In genomic region chr9:31606936-31607335, GRCm38 (mm10) we compare ENCODE assay signal across 22 mouse cellular contexts.
DNase-seq lines count a peak whose midpoint lies in the region; ATAC-seq and TF ChIP-seq lines count a peak whose summit lies in the region.
"Had no signal": no experiment of that assay in that cellular context is flagged by ENCODE, and none has a peak within 500 bp of the region (broad histone marks: within the 10 kb centered on the region; RNA-seq: fewer than 3 reads in every experiment).

No protein-coding gene starts in this region.

- no peak for TF ChIP-seq EP300 in stomach, postnatal 0 days (optimal IDR thresholded peaks at IDR 0.05)

- H3K4me1 ChIP-seq in heart, embryonic 10.5 days, result peaks cover 17% of the 10 kb centered on the region
- H3K4me1 ChIP-seq in heart, embryonic 12.5 days (replicated peaks), result peaks cover 17% of the 10 kb centered on the region
- H3K4me1 ChIP-seq in stomach, postnatal 0 days (replicated peaks; ENCODE audit: control insufficient read depth, insufficient read depth), result no peaks in the 10 kb centered on the region; the same call in 1 of the 2 replicates
- H3K4me1 ChIP-seq: embryonic facial prominence, embryonic 15.5 days; forebrain, embryonic 10.5 days; forebrain, embryonic 12.5 days had no signal

- peak; percentile 69 for DNase-seq in heart, embryonic 10.5 days (ENCODE audit: low spot score)
- DNase-seq in testis, postnatal 10 days (ENCODE audit: low spot score), result peak; percentile 26
- no peak for DNase-seq in testis, postnatal 14 days (ENCODE audit: low spot score)
- DNase-seq in stomach, postnatal 0 days (ENCODE audit: low spot score), result peak; percentile 9
- DNase-seq in layer of hippocampus, adult 18-20 months (ENCODE audit: low spot score in 2 of 2), result no peak
- DNase-seq: adrenal gland, adult 2 months; adrenal gland, postnatal 10 days; adrenal gland, postnatal 25 days; cerebellum, adult 11 months; cerebellum, adult 18-20 months; cerebellum, adult 8-10 months; cerebellum, adult 9-11 months; cerebellum, postnatal 14 days; cerebellum, postnatal 36 days; embryo, embryonic 11 days had no signal

- H3K4me3 ChIP-seq in heart, embryonic 10.5 days, result no peak overlapping the region
- H3K4me3 ChIP-seq in heart, embryonic 12.5 days, result no peak overlapping the region
- H3K4me3 ChIP-seq in stomach, postnatal 0 days (ENCODE audit: low read depth, low read length), result no peak overlapping the region
- H3K4me3 ChIP-seq: embryonic facial prominence, embryonic 13.5 days; embryonic facial prominence, embryonic 15.5 days; erythroblast, embryonic 14.5 days; forebrain, embryonic 10.5 days; forebrain, embryonic 12.5 days had no signal

- no peaks in the 10 kb centered on the region for H3K36me3 ChIP-seq in heart, embryonic 10.5 days
- no peaks in the 10 kb centered on the region for H3K36me3 ChIP-seq in heart, embryonic 12.5 days
- H3K36me3 ChIP-seq in stomach, postnatal 0 days (ENCODE audit: control insufficient read depth, insufficient read depth, low read length), result no peaks in the 10 kb centered on the region
- H3K36me3 ChIP-seq: embryonic facial prominence, embryonic 13.5 days; embryonic facial prominence, embryonic 15.5 days; forebrain, embryonic 10.5 days; forebrain, embryonic 12.5 days had no signal

- H3K27ac ChIP-seq in heart, embryonic 10.5 days, result no peak overlapping the region
- H3K27ac ChIP-seq in heart, embryonic 12.5 days (ENCODE audit: poor library complexity, severe bottlenecking), result no peak overlapping the region
- no peak overlapping the region for H3K27ac ChIP-seq in stomach, postnatal 0 days (replicated peaks)
- H3K27ac ChIP-seq: embryonic facial prominence, embryonic 13.5 days; embryonic facial prominence, embryonic 15.5 days; forebrain, embryonic 10.5 days; forebrain, embryonic 12.5 days had no signal

- ATAC-seq in heart, embryonic 12.5 days (ENCODE audit: insufficient number of reproducible peaks, low FRiP score), result no peak
- no peak for ATAC-seq in stomach, postnatal 0 days (ENCODE audit: low FRiP score, low TSS enrichment)
- ATAC-seq: forebrain, embryonic 14.5 days had no signal

- peaks cover 11% of the 10 kb centered on the region; the same call in 1 of the 2 replicates for H3K27me3 ChIP-seq in heart, embryonic 10.5 days (ENCODE audit: insufficient read depth, poor library complexity, severe bottlenecking)
- H3K27me3 ChIP-seq in heart, embryonic 12.5 days (replicated peaks), result no peaks in the 10 kb centered on the region
- no peaks in the 10 kb centered on the region for H3K27me3 ChIP-seq in stomach, postnatal 0 days (ENCODE audit: control insufficient read depth, insufficient read depth, low read length)
- H3K27me3 ChIP-seq: embryonic facial prominence, embryonic 13.5 days; embryonic facial prominence, embryonic 15.5 days; forebrain, embryonic 12.5 days had no signal

- no peak overlapping the region for H3K4me2 ChIP-seq in heart, embryonic 12.5 days
- H3K4me2 ChIP-seq in stomach, postnatal 0 days (replicated peaks; ENCODE audit: low read depth), result no peak overlapping the region
- H3K4me2 ChIP-seq: embryonic facial prominence, embryonic 13.5 days; embryonic facial prominence, embryonic 15.5 days; forebrain, embryonic 12.5 days had no signal

- 86% methylated on average over 6 of the region's 6 CpGs for WGBS in heart, embryonic 10.5 days
- 77% methylated on average over 6 of the region's 6 CpGs for WGBS in heart, embryonic 12.5 days
- WGBS in stomach, postnatal 0 days, result 73% methylated on average over 6 of the region's 6 CpGs

- H3K9me3 ChIP-seq in heart, embryonic 10.5 days, result no peaks in the 10 kb centered on the region
- no peaks in the 10 kb centered on the region for H3K9me3 ChIP-seq in heart, embryonic 12.5 days (replicated peaks)
- no peaks in the 10 kb centered on the region for H3K9me3 ChIP-seq in stomach, postnatal 0 days (ENCODE audit: control insufficient read depth, low read length)
- H3K9me3 ChIP-seq: embryonic facial prominence, embryonic 13.5 days; embryonic facial prominence, embryonic 15.5 days; forebrain, embryonic 10.5 days; forebrain, embryonic 12.5 days had no signal

- TF ChIP-seq CTCF in stomach, postnatal 0 days (IDR thresholded peaks at IDR 0.05; ENCODE audit: low read depth), result no peak

- H3K9ac ChIP-seq in heart, embryonic 12.5 days, result no peak overlapping the region
- no peak overlapping the region for H3K9ac ChIP-seq in stomach, postnatal 0 days (ENCODE audit: low read length)
- H3K9ac ChIP-seq: embryonic facial prominence, embryonic 13.5 days; embryonic facial prominence, embryonic 15.5 days; forebrain, embryonic 12.5 days had no signal

Comparison
In these comparisons a context has a peak if more than half of its experiments do, and no peak if none do; other contexts are left out.
1. DNase-seq: peak in heart, embryonic 10.5 days (single experiment), testis, postnatal 10 days (single experiment) and stomach, postnatal 0 days (single experiment); none in testis, postnatal 14 days (single experiment) and layer of hippocampus, adult 18-20 months (0 of 2).